Mouse (Mus musculus): Measurements from ENCODE around the gene Xbp1.

DNA sequence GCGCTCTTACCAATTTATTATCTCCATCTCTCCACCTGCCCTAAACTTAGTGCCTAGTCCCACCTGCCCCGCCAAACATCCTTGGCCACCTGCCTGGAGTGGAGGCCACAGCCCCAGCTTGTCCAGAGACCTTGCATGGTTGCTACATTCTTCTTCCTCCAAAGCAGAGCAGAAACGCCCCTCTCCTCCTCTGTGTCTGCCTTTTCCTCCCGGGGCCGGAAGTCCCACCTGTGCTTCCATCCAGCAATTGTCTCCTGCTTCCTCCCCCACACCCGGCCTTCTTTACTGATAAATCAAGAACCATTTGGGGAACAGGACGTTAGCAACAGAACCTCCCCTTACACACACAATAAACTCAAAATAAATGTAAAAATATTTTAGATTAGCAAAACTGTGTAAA is 42.3 kb upstream of the Xbp1 start:
- TF ChIP-seq POLR2A (IDR thresholded peaks at IDR 0.05; ENCODE audit: borderline replicate concordance, extremely low read depth, low read depth, low read length), result no peak
- no peak for TF ChIP-seq CTCF (IDR thresholded peaks at IDR 0.05; ENCODE audit: insufficient read depth, low read length)
